Mouse (Mus musculus) CD4-positive, CD25-positive, alpha-beta regulatory T cell, adult 2 months (primary cell): ENCODE results near the gene Dapk2.

ENCODE experiments used
- DNase-seq: peaks from one replicate; pipeline ENCODE4 v3.0.0-alpha.2; 2012; ENCODE audit warnings: low read depth, low spot score

The Dapk2 gene

GRCm38 (mm10) chr9:66306414-66306813 is 148.4 kb downstream of the Dapk2 start:
- DNase-seq = no peak

- DNase-seq = peak; percentile 36
Measured at GRCm38 (mm10) chr9:66307341-66307740, 149.3 kb downstream of the Dapk2 start.

GRCm38 (mm10) chr9:66308741-66309140 is 150.7 kb downstream of the Dapk2 start:
- no peak for DNase-seq

- DNase-seq = no peak
Measured at GRCm38 (mm10) chr9:66311458-66311857, 153.4 kb downstream of the Dapk2 start.

- no peak for DNase-seq
Measured at GRCm38 (mm10) chr9:66316603-66317002, 158.6 kb downstream of the Dapk2 start.
